Mouse (Mus musculus) liver, embryonic 14.5 days (tissue): Measurements from ENCODE around the gene Agbl4. TPM values are rescaled to one million over a fixed set of nuclear protein-coding genes. Genes with fewer than 3 reads are reported as not detected.

Experiments used
- ATAC-seq: fragments of 200-750 bp; cut with Nextera tagmentation; 2 replicates; pipeline ENCODE4 v1.8.0; 2017; ENCODE audit warnings: moderate number of reproducible peaks, mild to moderate bottlenecking, moderate library complexity; ENCODE audit not compliant: insufficient read depth
- DNase-seq, 3 experiments: peaks; one replicate each; pipeline ENCODE4 v3.0.0-alpha.2; 2012 to 2013; ENCODE audit warnings: low read depth in 3 of 3, low spot score in 3 of 3
- H3K27ac ChIP-seq: fragments of 300-500 bp; sonication (generic); 2 replicates; pipeline ENCODE4 v1.5.1; 2014; ENCODE audit warnings: moderate library complexity, mild to moderate bottlenecking, control low read depth, inconsistent platforms
- H3K27me3 ChIP-seq: fragments of 300-500 bp; sonication (generic); 2 replicates; pipeline ENCODE4 v1.6.1; 2014; ENCODE audit warnings: mild to moderate bottlenecking, low read length, moderate library complexity; ENCODE audit not compliant: control insufficient read depth, insufficient read depth
- H3K36me3 ChIP-seq: fragments of 300-500 bp; sonication (generic); replicated peaks from 2 replicates; pipeline ENCODE4 v1.6.1; 2014; ENCODE audit warnings: low read depth; ENCODE audit not compliant: control insufficient read depth, insufficient read depth
- H3K4me1 ChIP-seq, 2 experiments: fragments of 200-500 bp in 1 of 2; fragments of 300-500 bp in 1 of 2; sonication (generic) in 1 of 2; replicated peaks; 2 replicates each; pipeline ENCODE4 v1.6.1; 2012 to 2014; ENCODE audit warnings: antibody characterized with exemption in 1 of 2, inconsistent platforms in 1 of 2, low read length in 1 of 2; ENCODE audit not compliant: control insufficient read depth in 2 of 2, insufficient read depth in 2 of 2
- H3K4me2 ChIP-seq: fragments of 300-500 bp; sonication (generic); 2 replicates; pipeline ENCODE4 v1.6.1; 2014; ENCODE audit warnings: low read depth, mild to moderate bottlenecking, control low read depth, moderate library complexity
- H3K4me3 ChIP-seq, 2 experiments: fragments of 200-500 bp in 1 of 2; fragments of 300-500 bp in 1 of 2; sonication (generic) in 1 of 2; 2 replicates each; pipeline ENCODE4 v1.5.1; 2012 to 2014; ENCODE audit warnings: low read depth in 2 of 2, low read length in 2 of 2, mild to moderate bottlenecking in 2 of 2, control low read depth in 1 of 2, inconsistent platforms in 1 of 2, moderate library complexity in 1 of 2; ENCODE audit not compliant: insufficient read depth in 1 of 2
- H3K9ac ChIP-seq: fragments of 300-500 bp; sonication (generic); replicated peaks from 2 replicates; pipeline ENCODE4 v1.6.1; 2014; ENCODE audit warnings: mild to moderate bottlenecking, control low read depth, moderate library complexity
- H3K9me3 ChIP-seq: fragments of 300-500 bp; sonication (generic); 2 replicates; pipeline ENCODE4 v1.6.1; 2016; ENCODE audit warnings: low read length, mixed read lengths; ENCODE audit not compliant: control insufficient read depth
- CTCF ChIP-seq: IDR thresholded peaks from 2 replicates; pipeline ENCODE4 v1.5.1; 2016; ENCODE audit warnings: antibody characterized with exemption, low read depth, control low read depth
- EP300 ChIP-seq: IDR thresholded peaks from 2 replicates; pipeline ENCODE4 v1.6.1; 2016; ENCODE audit warnings: antibody characterized with exemption, low read depth
- WGBS: fragments of 180-500 bp; shearing (Covaris S2); extraction: QIAGEN DNeasy Blood & Tissue Kit; methylation state at CpG from one replicate; pipeline ENCODE4 v1.1.7; 2014; ENCODE audit not compliant: insufficient replicate concordance; 5-methylcytosine and 5-hydroxymethylcytosine counted together
- polyA plus RNA-seq, 2 experiments: library from polyadenylated mRNA; depleted of rRNA in 1 of 2; stranded (reverse) in 1 of 2; unstranded in 1 of 2; fragments of >200 nt; fragmentation: Nextera tagmentation in 1 of 2; extraction: Ambion mirVana in 1 of 2; gene quantifications; 2 replicates each; pipeline versions ENCODE4 v1.2.1 to v1.2.3; 2012 to 2014

Agbl4 gene
- polyA plus RNA-seq, 2 experiments = not detected

- WGBS = 45% methylated on average over 2 of the region's 2 CpGs
- TF ChIP-seq EP300 (no peak), CTCF (no peak)
- Histone ChIP-seq H3K36me3 (no peaks in the 10 kb centered on the region), H3K27me3 (no peaks in the 10 kb centered on the region), H3K4me2 (no peak overlapping the region), H3K9ac (no peak overlapping the region), H3K4me1 (no peaks in the 10 kb centered on the region), H3K27ac (no peak overlapping the region), H3K9me3 (no peaks in the 10 kb centered on the region), H3K4me3 (no peak overlapping the region)
- DNase-seq (no peak), ATAC-seq (no peak)
Observed at GRCm38 (mm10) chr4:111367771-111368170, 970.3 kb downstream of the Agbl4 start.

GRCm38 (mm10) chr4:111377159-111377558, 979.7 kb downstream of the Agbl4 start:
- H3K9me3 ChIP-seq = no peaks in the 10 kb centered on the region
- no peaks in the 10 kb centered on the region for H3K4me1 ChIP-seq
- H3K4me2 ChIP-seq = no peak overlapping the region
- DNase-seq (no peak), ATAC-seq (no peak)
- no peaks in the 10 kb centered on the region for H3K27me3 ChIP-seq
- no peak for TF ChIP-seq CTCF
- TF ChIP-seq EP300 = no peak
- H3K27ac ChIP-seq = no peak overlapping the region
- no peak overlapping the region for H3K4me3 ChIP-seq
- no peak overlapping the region for H3K9ac ChIP-seq
- no peaks in the 10 kb centered on the region for H3K36me3 ChIP-seq

GRCm38 (mm10) chr4:111378071-111378470, 980.6 kb downstream of the Agbl4 start:
- no peak for DNase-seq
- H3K9me3 ChIP-seq = no peaks in the 10 kb centered on the region
- 75% methylated on average over 3 of the region's 3 CpGs for WGBS
- H3K4me3 ChIP-seq = no peak overlapping the region
- no peak overlapping the region for H3K9ac ChIP-seq
- TF ChIP-seq EP300 (no peak), CTCF (no peak)
- H3K4me2 ChIP-seq = no peak overlapping the region
- H3K27ac ChIP-seq = no peak overlapping the region
- no peaks in the 10 kb centered on the region for H3K36me3 ChIP-seq
- H3K27me3 ChIP-seq = no peaks in the 10 kb centered on the region
- no peak for ATAC-seq
- H3K4me1 ChIP-seq = no peaks in the 10 kb centered on the region

DNA sequence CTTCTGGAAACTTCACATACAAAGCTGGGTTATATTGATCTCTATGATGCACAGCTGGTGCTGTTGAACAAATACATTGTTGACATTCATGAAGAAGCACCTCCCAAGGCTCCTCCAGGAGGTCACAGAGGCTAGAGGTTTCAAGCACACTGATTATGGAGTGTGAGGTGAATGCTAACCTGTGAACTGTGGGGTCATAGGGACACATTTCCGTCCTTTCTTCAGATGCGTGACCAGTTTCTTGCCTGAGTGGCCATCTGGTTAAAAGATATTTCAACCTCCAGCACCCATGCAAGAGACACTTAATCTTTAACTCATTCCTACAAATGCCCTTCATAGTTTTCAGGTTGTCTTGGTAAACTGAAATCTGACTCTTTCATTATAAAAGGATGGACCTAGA, 985.6 kb downstream of the Agbl4 start:
- no peaks in the 10 kb centered on the region for H3K36me3 ChIP-seq
- H3K4me2 ChIP-seq = no peak overlapping the region
- H3K4me1 ChIP-seq = no peaks in the 10 kb centered on the region
- no peak overlapping the region for H3K27ac ChIP-seq
- DNase-seq = no peak
- no peak overlapping the region for H3K9ac ChIP-seq
- no peaks in the 10 kb centered on the region for H3K27me3 ChIP-seq
- H3K9me3 ChIP-seq = no peaks in the 10 kb centered on the region
- whole genome bisulfite sequencing = 86% methylated on average over 2 of the region's 2 CpGs
- ATAC-seq = no peak
- TF ChIP-seq CTCF (no peak), EP300 (no peak)
- H3K4me3 ChIP-seq = no peak overlapping the region

DNA sequence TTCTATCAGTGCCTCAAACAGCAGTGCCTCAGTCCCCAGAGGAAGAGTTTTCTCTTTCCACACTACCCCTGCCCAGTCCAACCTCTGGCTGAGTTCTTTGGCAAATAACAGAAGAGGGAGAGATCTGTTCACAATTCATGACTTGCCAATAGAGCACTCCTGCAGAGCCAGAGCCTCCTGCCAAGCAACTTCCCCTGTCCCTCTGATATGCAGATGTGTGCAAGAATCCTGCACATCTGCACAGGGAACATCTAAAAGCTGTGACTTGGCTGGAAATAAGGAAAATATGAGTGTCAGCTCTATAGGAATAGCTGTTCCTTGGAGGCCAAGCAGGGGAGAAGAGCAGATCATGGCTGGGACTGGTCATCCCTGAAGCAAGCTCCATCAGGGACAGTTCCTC, 993.3 kb downstream of the Agbl4 start:
- H3K4me3 ChIP-seq = no peak overlapping the region
- H3K27me3 ChIP-seq = no peaks in the 10 kb centered on the region
- no peak overlapping the region for H3K4me2 ChIP-seq
- TF ChIP-seq EP300 (no peak), CTCF (no peak)
- H3K36me3 ChIP-seq = no peaks in the 10 kb centered on the region
- ATAC-seq = no peak
- DNase-seq = no peak
- H3K27ac ChIP-seq = no peak overlapping the region
- H3K4me1 ChIP-seq = no peaks in the 10 kb centered on the region
- H3K9ac ChIP-seq = no peak overlapping the region
- H3K9me3 ChIP-seq = no peaks in the 10 kb centered on the region

- H3K9me3 ChIP-seq = no peaks in the 10 kb centered on the region
- H3K4me1 ChIP-seq = no peaks in the 10 kb centered on the region
- no peaks in the 10 kb centered on the region for H3K36me3 ChIP-seq
- no peak overlapping the region for H3K4me2 ChIP-seq
- H3K4me3 ChIP-seq = no peak overlapping the region
- no peak overlapping the region for H3K27ac ChIP-seq
- TF ChIP-seq CTCF (no peak), EP300 (no peak)
- no peaks in the 10 kb centered on the region for H3K27me3 ChIP-seq
- no peak overlapping the region for H3K9ac ChIP-seq
- ATAC-seq = no peak
- DNase-seq = no peak
Observed at GRCm38 (mm10) chr4:111399784-111400183, 1002.3 kb downstream of the Agbl4 start.
